Mouse (Mus musculus) heart, postnatal 0 days (tissue): ENCODE results near the gene Txndc9. TPM values are rescaled to one million over a fixed set of nuclear protein-coding genes. Genes with fewer than 3 reads are reported as not detected.

ENCODE experiments used
- ATAC-seq: fragments of 200-750 bp; cut with Nextera tagmentation; 2 replicates; pipeline ENCODE4 v1.8.0; 2017; ENCODE audit warnings: low read depth, moderate number of reproducible peaks, moderate library complexity; ENCODE audit not compliant: insufficient read depth
- DNase-seq: peaks from one replicate; pipeline ENCODE4 v3.0.0-alpha.2; 2016; ENCODE audit warnings: low spot score
- H3K27ac ChIP-seq: fragments of 300-500 bp; sonication (generic); 2 replicates; pipeline ENCODE4 v1.5.1; 2014; ENCODE audit warnings: low read depth, mild to moderate bottlenecking
- H3K27me3 ChIP-seq: fragments of 300-500 bp; sonication (generic); 2 replicates; pipeline ENCODE4 v1.6.1; 2014; ENCODE audit warnings: low read length, mixed read lengths; ENCODE audit not compliant: control insufficient read depth, insufficient read depth
- H3K36me3 ChIP-seq: fragments of 300-500 bp; sonication (generic); replicated peaks from 2 replicates; pipeline ENCODE4 v1.6.1; 2014; ENCODE audit warnings: low read length, mixed read lengths; ENCODE audit not compliant: control insufficient read depth, insufficient read depth
- H3K4me1 ChIP-seq: fragments of 300-500 bp; sonication (generic); 2 replicates; pipeline ENCODE4 v1.6.1; 2014; ENCODE audit warnings: antibody characterized with exemption; ENCODE audit not compliant: control insufficient read depth, insufficient read depth
- H3K4me2 ChIP-seq: fragments of 300-500 bp; sonication (generic); 2 replicates; pipeline ENCODE4 v1.6.1; 2014; ENCODE audit warnings: low read depth, mild to moderate bottlenecking, low read length, moderate library complexity
- H3K4me3 ChIP-seq: fragments of 300-500 bp; sonication (generic); 2 replicates; pipeline ENCODE4 v1.5.1; 2014; ENCODE audit warnings: low read depth, low read length
- H3K9ac ChIP-seq: fragments of 300-500 bp; sonication (generic); replicated peaks from 2 replicates; pipeline ENCODE4 v1.6.1; 2014; ENCODE audit warnings: low read depth, low read length, mixed read lengths
- H3K9me3 ChIP-seq: fragments of 300-500 bp; sonication (generic); replicated peaks from 2 replicates; pipeline ENCODE4 v1.6.1; 2016; ENCODE audit warnings: low read length; ENCODE audit not compliant: control insufficient read depth
- CTCF ChIP-seq: IDR thresholded peaks from 2 replicates; pipeline ENCODE4 v1.5.1; 2016; ENCODE audit warnings: antibody characterized with exemption, control low read depth, low read depth
- EP300 ChIP-seq: IDR thresholded peaks from 2 replicates; pipeline ENCODE4 v1.6.1; 2016; ENCODE audit warnings: antibody characterized with exemption, low read depth
- WGBS: fragments of 180-500 bp; shearing (Covaris S2); extraction: QIAGEN DNeasy Blood & Tissue Kit; methylation state at CpG from one replicate; pipeline ENCODE4 v1.1.7; 2014; 5-methylcytosine and 5-hydroxymethylcytosine counted together
- polyA plus RNA-seq: library from polyadenylated mRNA; unstranded; fragments of >200 nt; fragmentation: Nextera tagmentation; extraction: Ambion mirVana; gene quantifications from 2 replicates; pipeline ENCODE4 v1.2.1, GENCODE M21; 2015
- total RNA-seq: library from RNA; depleted of rRNA; stranded (reverse); fragments of >200 nt; gene quantifications from 2 replicates; pipeline ENCODE4 v1.2.3, GENCODE M21; 2014; ENCODE audit warnings: low replicate concordance

The Txndc9 gene
- total and polyA plus RNA-seq, 2 experiments from 2014 or later, result 16.9 to 98.0 TPM

DNA sequence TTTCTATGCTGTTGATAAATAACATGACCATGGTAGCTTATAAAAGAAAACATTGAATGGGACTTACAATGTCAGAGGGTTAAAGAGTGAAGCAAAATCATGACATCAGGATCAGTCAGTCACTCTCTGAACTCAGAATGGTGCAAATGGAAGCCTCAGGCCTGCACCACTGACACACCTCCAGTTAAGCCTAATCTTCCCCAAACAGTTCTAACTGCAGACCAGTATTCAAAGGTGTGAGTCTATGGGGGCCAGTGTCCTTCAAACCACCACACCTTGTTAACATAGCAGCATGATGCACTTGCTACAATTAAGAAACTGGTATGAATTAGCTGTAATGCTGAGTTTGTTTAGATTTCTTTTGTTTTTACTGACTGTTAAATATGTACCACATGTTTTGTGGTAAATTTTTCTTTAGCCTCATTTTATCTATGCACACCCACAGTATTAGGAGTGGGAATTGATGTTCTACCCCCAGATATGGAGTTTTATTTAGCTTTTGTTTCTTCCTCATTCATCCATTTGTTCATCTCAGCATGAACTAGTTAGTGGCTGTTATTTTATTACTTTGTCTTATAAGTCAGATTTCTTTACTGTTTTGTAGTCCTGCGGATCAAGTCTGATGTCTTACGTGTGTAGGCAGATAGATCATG, 17.0 kb upstream of the Txndc9 start:
- H3K27me3 ChIP-seq, result no peaks in the 10 kb centered on the region
- no peak for DNase-seq

DNA sequence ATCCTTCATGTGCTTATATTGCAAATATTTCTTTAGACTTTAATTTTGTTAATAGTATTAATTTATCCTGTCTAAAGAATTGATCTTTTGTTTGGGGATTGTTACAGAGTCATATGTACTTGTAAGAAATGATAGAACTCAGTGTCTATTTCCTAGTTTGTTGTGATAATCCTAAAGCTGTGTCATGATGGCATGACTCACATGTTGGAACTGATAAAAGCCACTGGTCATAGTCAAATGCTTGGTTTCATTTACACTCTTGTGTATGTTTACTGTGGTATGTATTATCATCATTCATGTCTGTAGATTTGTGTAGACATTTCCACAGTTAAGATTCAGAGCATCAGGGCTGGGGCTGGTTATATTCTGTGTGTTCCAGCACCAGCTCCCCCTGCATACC, 14.8 kb upstream of the Txndc9 start:
- ATAC-seq, result no peak

More for the DNA sequence above, 17.0 kb upstream of the Txndc9 start:
- H3K9me3 ChIP-seq, result no peaks in the 10 kb centered on the region
- H3K27ac ChIP-seq, result no peak overlapping the region
- H3K36me3 ChIP-seq, result peaks cover 20% of the 10 kb centered on the region
- 97% methylated on average over 2 of the region's 2 CpGs for WGBS
- no peak overlapping the region for H3K9ac ChIP-seq
- no peak overlapping the region for H3K4me3 ChIP-seq
- H3K4me2 ChIP-seq, result no peak overlapping the region
- no peak for ATAC-seq
- peaks cover 6% of the 10 kb centered on the region; the same call in 1 of the 2 replicates for H3K4me1 ChIP-seq
- TF ChIP-seq CTCF, result no peak
- TF ChIP-seq EP300, result no peak

DNA sequence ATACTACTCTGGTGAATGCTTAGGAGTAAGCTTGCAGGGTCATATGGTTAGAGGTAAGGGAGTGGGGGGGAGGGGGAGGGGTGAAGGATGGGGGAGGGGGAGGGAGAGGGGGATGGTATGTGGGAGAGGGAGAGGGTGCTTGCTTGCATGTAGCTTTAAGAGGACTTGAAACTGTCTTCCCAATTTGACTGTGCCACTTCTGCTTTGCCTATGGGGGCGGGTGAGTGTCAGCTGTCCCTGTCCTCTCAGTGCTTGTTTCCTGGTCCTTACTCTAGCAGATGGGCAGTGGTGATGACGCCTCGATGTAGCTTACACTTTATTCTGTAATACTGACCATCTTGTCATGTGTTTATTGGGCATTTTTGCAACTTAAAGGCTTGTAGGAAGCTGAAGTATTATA, 14.4 kb upstream of the Txndc9 start:
- H3K9ac ChIP-seq, result no peak overlapping the region
- WGBS, result 82% methylated on average over 3 of the region's 3 CpGs
- H3K27me3 ChIP-seq, result no peaks in the 10 kb centered on the region
- ATAC-seq (no peak), DNase-seq (no peak)
- no peak overlapping the region for H3K27ac ChIP-seq
- TF ChIP-seq CTCF, result no peak
- TF ChIP-seq EP300, result no peak
- no peak overlapping the region for H3K4me2 ChIP-seq
- H3K4me1 ChIP-seq, result peaks cover 6% of the 10 kb centered on the region; the same call in 1 of the 2 replicates
- no peaks in the 10 kb centered on the region for H3K36me3 ChIP-seq
- no peak overlapping the region for H3K4me3 ChIP-seq
- H3K9me3 ChIP-seq, result no peaks in the 10 kb centered on the region

More for the DNA sequence above, 14.8 kb upstream of the Txndc9 start:
- no peak overlapping the region for H3K4me3 ChIP-seq
- no peaks in the 10 kb centered on the region for H3K27me3 ChIP-seq
- TF ChIP-seq CTCF (no peak), EP300 (no peak)
- no peak overlapping the region for H3K9ac ChIP-seq
- H3K4me1 ChIP-seq, result peaks cover 6% of the 10 kb centered on the region; the same call in 1 of the 2 replicates
- no peaks in the 10 kb centered on the region for H3K36me3 ChIP-seq
- DNase-seq, result no peak
- H3K9me3 ChIP-seq, result no peaks in the 10 kb centered on the region
- H3K27ac ChIP-seq, result no peak overlapping the region
- H3K4me2 ChIP-seq, result no peak overlapping the region

DNA sequence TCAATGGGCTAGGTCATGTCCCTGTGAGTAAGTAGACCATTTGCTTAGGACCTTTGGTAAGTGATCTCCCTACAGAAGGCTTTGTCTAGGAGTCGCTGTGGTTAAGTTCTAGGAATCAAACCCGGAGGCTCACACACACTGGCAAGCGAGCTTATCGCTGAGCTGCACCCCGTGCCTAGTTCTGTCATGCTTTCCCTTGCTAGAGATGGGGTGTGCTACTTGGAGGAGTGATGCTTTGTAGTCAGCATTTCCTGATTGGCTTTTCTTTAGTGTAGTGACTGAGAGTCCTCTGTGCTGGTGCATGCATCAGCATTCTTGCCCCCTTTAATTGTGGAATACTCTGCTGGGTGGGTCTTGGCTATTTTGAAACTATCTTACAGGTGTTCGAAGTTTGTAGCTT, 14.0 kb upstream of the Txndc9 start:
- Histone ChIP-seq H3K4me2 (no peak overlapping the region), H3K4me3 (no peak overlapping the region), H3K27ac (no peak overlapping the region), H3K9ac (no peak overlapping the region), H3K4me1 (peaks cover 6% of the 10 kb centered on the region; the same call in 1 of the 2 replicates), H3K27me3 (no peaks in the 10 kb centered on the region), H3K9me3 (no peaks in the 10 kb centered on the region), H3K36me3 (no peaks in the 10 kb centered on the region)
- ATAC-seq (no peak), DNase-seq (no peak)
- WGBS, result 70% methylated on average over 6 of the region's 6 CpGs
- TF ChIP-seq EP300 (no peak), CTCF (no peak)

DNA sequence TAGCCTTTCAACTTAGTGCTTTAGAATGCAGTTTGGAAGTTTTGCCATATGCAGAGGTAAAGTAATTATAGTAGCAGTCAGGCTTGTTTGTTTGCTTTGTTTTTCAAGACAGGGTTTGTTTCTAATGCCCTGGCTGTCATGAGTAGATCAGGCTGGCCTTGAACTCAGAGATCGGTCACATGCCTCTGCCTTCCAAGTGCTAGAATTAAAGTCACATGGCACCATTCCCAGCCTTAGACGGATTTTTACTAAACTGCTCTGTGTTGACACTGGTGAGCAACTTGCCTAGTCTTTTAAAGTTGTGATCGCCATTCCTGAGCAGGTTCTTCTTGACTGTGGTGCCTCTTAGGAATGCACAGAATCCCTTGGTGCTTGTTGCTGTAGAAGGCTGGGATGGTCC, 9.0 kb upstream of the Txndc9 start:
- WGBS, result 55% methylated on average over 3 of the region's 3 CpGs
- Histone ChIP-seq H3K9me3 (no peaks in the 10 kb centered on the region), H3K36me3 (no peaks in the 10 kb centered on the region), H3K4me2 (no peak overlapping the region), H3K4me1 (no peaks in the 10 kb centered on the region), H3K4me3 (no peak overlapping the region), H3K9ac (no peak overlapping the region), H3K27ac (no peak overlapping the region), H3K27me3 (no peaks in the 10 kb centered on the region)
- DNase-seq (no peak), ATAC-seq (no peak)
- TF ChIP-seq EP300 (no peak), CTCF (no peak)

DNA sequence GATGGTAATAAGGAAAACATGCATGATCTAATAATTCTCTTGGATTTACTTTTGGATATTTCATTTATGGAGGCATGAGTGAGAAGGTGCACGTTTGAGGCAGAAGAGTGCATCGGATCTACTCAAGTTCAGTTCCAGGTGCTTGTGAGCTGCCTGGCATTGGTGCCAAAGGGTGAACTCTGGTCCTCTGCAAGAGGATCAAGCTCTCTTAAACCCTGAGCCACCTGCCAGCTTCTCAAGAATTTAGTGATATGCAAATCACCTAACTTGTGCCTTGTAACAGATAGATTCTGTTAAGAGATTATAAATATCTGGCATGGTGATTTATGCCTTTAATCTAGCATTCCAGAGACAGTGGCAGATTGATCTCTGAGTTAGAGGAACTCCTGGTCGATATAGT, 5.4 kb upstream of the Txndc9 start:
- DNase-seq (no peak), ATAC-seq (no peak)
- Histone ChIP-seq H3K4me3 (no peak overlapping the region), H3K27ac (no peak overlapping the region), H3K4me1 (no peaks in the 10 kb centered on the region; the same call in 1 of the 2 replicates), H3K9ac (no peak overlapping the region), H3K4me2 (no peak overlapping the region), H3K27me3 (no peaks in the 10 kb centered on the region), H3K36me3 (no peaks in the 10 kb centered on the region), H3K9me3 (no peaks in the 10 kb centered on the region)
- TF ChIP-seq EP300, result no peak
- TF ChIP-seq CTCF, result no peak
- 76% methylated on average over 3 of the region's 3 CpGs for WGBS
